ENCODE assay signal across 9 mouse cellular contexts in the genomic region with DNA sequence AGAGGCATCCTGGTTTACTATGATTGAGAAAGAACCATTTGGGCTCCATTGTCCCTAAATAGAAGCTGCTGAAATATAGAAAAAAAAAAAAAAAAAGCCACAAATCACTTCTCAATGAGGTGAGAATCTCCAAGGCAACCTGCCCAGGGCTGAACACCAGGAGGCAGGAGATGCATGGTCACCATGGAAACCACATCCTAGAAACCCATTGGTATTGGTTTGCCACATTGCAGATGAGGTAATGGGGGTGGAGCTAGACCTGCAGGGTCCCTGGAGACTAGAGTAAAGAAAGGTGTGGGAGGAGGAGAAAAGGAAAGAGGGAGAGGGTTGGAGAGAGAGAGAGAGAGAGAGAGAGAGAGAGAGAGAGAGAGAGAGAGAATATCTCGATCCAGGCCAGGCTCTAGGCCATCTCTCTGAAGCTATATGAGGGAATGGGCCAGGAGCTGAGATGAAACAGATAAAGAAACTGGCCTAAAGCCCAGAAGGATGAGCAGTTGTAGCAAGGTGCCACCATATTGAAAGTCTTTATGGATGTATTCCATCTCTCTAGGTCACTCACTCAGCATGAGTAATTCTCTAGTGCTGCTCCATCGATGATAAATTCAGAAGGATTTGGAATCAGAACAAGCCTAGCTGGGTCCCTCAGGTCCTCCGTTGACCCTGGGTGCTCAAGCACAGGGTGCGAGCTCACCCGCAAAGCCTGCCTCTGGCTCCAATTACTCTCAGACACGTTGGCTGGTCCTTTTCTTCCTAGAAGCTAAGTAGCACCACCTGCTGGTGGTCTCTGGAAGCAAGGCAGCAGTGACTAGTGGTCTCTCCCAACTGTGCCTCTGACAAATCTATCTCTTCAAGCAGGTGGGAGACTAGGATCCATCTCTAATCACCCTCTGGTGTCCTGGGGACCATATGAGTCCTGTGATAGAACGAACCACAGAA. TPM values are rescaled to one million over a fixed set of nuclear protein-coding genes. Genes with fewer than 3 reads are reported as not detected.
DNase-seq lines count a peak whose midpoint lies in the region; ATAC-seq and TF ChIP-seq lines count a peak whose summit lies in the region.
"Had no signal": no experiment of that assay in that cellular context is flagged by ENCODE, and none has a peak within 500 bp of the region (broad histone marks: within the 10 kb centered on the region; RNA-seq: fewer than 3 reads in every experiment).

No protein-coding gene starts in this region.

- ATAC-seq in embryonic facial prominence, embryonic 15.5 days (ENCODE audit: insufficient number of reproducible peaks, low FRiP score, low TSS enrichment, low read depth): 0 out of 2 replicates have a peak, but pooled peaks have one; percentile 26
- peak; percentile 68 for ATAC-seq in hindbrain, embryonic 11.5 days (ENCODE audit: low FRiP score)

- H3K4me1 ChIP-seq in ES-E14 (ENCODE audit: control insufficient read depth in 2 of 2, insufficient read depth in 2 of 2, low read length in 2 of 2, poor library complexity in 1 of 2): no peaks in the 10 kb centered on the region
- H3K4me1 ChIP-seq in embryonic facial prominence, embryonic 15.5 days: peaks cover 16% of the 10 kb centered on the region
- H3K4me1 ChIP-seq in hindbrain, embryonic 11.5 days (replicated peaks; ENCODE audit: control insufficient read depth, insufficient read depth, low read length): peaks cover 6% of the 10 kb centered on the region

- DNase-seq in ES-E14 (ENCODE audit: low read depth, low spot score): peak; percentile 70
- peak; percentile 69 to 81 for DNase-seq in adrenal gland, postnatal 36 days
- DNase-seq in hindbrain, embryonic 11.5 days (ENCODE audit: low spot score): peak; percentile 88
- peak; percentile 93 for DNase-seq in layer of hippocampus, adult 9-11 months
- peak; percentile 85 for DNase-seq in lung, postnatal 10 days
- peak; percentile 67 for DNase-seq in retina, postnatal 7 days (ENCODE audit: low read depth, low spot score)
- DNase-seq in urinary bladder, postnatal 4 days (ENCODE audit: low spot score in 2 of 2): peak; percentile 38 to 79

- H3K4me3 ChIP-seq in ES-E14 (ENCODE audit: insufficient read depth in 1 of 2, low read depth in 1 of 2, low read length in 2 of 2, poor library complexity in 1 of 2, severe bottlenecking in 1 of 2): no peak overlapping the region
- no peak overlapping the region for H3K4me3 ChIP-seq in embryonic facial prominence, embryonic 15.5 days (replicated peaks)
- H3K4me3 ChIP-seq in hindbrain, embryonic 11.5 days (ENCODE audit: low read depth, low read length): no peak overlapping the region
- H3K4me3 ChIP-seq: myocyte had no signal

- no peak overlapping the region for H3K9ac ChIP-seq in ES-E14 (ENCODE audit: insufficient read depth, low read depth, low read length, poor library complexity, severe bottlenecking)
- no peak overlapping the region for H3K9ac ChIP-seq in embryonic facial prominence, embryonic 15.5 days
- no peak overlapping the region for H3K9ac ChIP-seq in hindbrain, embryonic 11.5 days (ENCODE audit: low read depth, low read length)

- in situ Hi-C loops in ES-E14 (cut with MboI; ENCODE audit: low sequenced_read_pairs in 2 of 2, unreplicated experiment in 2 of 2): loop anchor here (5.0 to 10.0 kb wide), 3 partner anchors 81 to 259 kb away; no protein-coding TSS in a partner anchor

- no peak overlapping the region for H3K27ac ChIP-seq in ES-E14 (ENCODE audit: insufficient read depth, low read depth, low read length, poor library complexity, severe bottlenecking)
- H3K27ac ChIP-seq in embryonic facial prominence, embryonic 15.5 days (replicated peaks): no peak overlapping the region
- H3K27ac ChIP-seq in hindbrain, embryonic 11.5 days (ENCODE audit: low read depth, low read length): peak overlapping the region; percentile 80

- 0 out of 2 replicates have a peak overlapping the region, but pooled peaks have one; percentile 34 for H3K4me2 ChIP-seq in embryonic facial prominence, embryonic 15.5 days (replicated peaks)
- no peak overlapping the region for H3K4me2 ChIP-seq in hindbrain, embryonic 11.5 days (replicated peaks; ENCODE audit: low read depth, low read length)

- WGBS in embryonic facial prominence, embryonic 15.5 days: 12% methylated on average over 7 of the region's 7 CpGs
- 16% methylated on average over 7 of the region's 7 CpGs for WGBS in hindbrain, embryonic 11.5 days

- no peaks in the 10 kb centered on the region for H3K36me3 ChIP-seq in ES-E14 (ENCODE audit: control insufficient read depth, insufficient read depth, low read length, poor library complexity, severe bottlenecking)
- no peaks in the 10 kb centered on the region for H3K36me3 ChIP-seq in embryonic facial prominence, embryonic 15.5 days
- no peaks in the 10 kb centered on the region for H3K36me3 ChIP-seq in hindbrain, embryonic 11.5 days (ENCODE audit: control insufficient read depth, insufficient read depth, low read length)

- no peaks in the 10 kb centered on the region for H3K9me3 ChIP-seq in ES-E14 (ENCODE audit: control insufficient read depth, insufficient read depth, low read depth, low read length)
- no peaks in the 10 kb centered on the region for H3K9me3 ChIP-seq in embryonic facial prominence, embryonic 15.5 days (replicated peaks)
- H3K9me3 ChIP-seq in hindbrain, embryonic 11.5 days (ENCODE audit: control insufficient read depth, low read length): no peaks in the 10 kb centered on the region

- H3K27me3 ChIP-seq in embryonic facial prominence, embryonic 15.5 days: peaks cover 24% of the 10 kb centered on the region
- H3K27me3 ChIP-seq in hindbrain, embryonic 11.5 days (ENCODE audit: control insufficient read depth, insufficient read depth, low read length): no peaks in the 10 kb centered on the region

TF ChIP-seq in ES-E14, 5 proteins besides CTCF, POLR2A, EP300 and RAD21:
- TF ChIP-seq MAFK (IDR thresholded peaks at IDR 0.05; ENCODE audit: insufficient read depth, low read depth, low read length) (no peak), ZC3H11A (IDR thresholded peaks at IDR 0.05; ENCODE audit: borderline replicate concordance, low read depth, low read length) (peak; percentile 96)

RNA-seq across cellular contexts. Expression of a gene that starts 31.1 kb away (rescaled TPM):
- 0.63 and 0.94 TPM in 2 replicates for total RNA-seq in ES-E14 (2012; rRNA removed)
- not detected for total RNA-seq in adrenal gland, postnatal 36 days (2021)
- not detected in 2 replicates for polyA plus RNA-seq in embryonic facial prominence, embryonic 15.5 days (2015; fragmentation: Nextera tagmentation; extraction: Ambion mirVana)
- polyA plus RNA-seq in hindbrain, embryonic 11.5 days (2014; fragmentation: Nextera tagmentation; extraction: Ambion mirVana): 2.1 and 2.5 TPM in 2 replicates
- polyA plus RNA-seq: myocyte had no signal

RNA-seq across cellular contexts. Expression of a gene that starts 41.9 kb away (rescaled TPM):
- total RNA-seq in ES-E14 (2012; rRNA removed): 6.9 and 7.5 TPM in 2 replicates
- total RNA-seq in adrenal gland, postnatal 36 days (2021): 1 to 10 TPM; 2.2 to 5.5 TPM
- polyA plus RNA-seq in embryonic facial prominence, embryonic 15.5 days (2015; fragmentation: Nextera tagmentation; extraction: Ambion mirVana): 20.2 and 21.5 TPM in 2 replicates
- 6.7 and 7.2 TPM in 2 replicates for polyA plus RNA-seq in hindbrain, embryonic 11.5 days (2014; fragmentation: Nextera tagmentation; extraction: Ambion mirVana)
